Mouse (Mus musculus): ENCODE measurements around the gene Arl15.

DNA sequence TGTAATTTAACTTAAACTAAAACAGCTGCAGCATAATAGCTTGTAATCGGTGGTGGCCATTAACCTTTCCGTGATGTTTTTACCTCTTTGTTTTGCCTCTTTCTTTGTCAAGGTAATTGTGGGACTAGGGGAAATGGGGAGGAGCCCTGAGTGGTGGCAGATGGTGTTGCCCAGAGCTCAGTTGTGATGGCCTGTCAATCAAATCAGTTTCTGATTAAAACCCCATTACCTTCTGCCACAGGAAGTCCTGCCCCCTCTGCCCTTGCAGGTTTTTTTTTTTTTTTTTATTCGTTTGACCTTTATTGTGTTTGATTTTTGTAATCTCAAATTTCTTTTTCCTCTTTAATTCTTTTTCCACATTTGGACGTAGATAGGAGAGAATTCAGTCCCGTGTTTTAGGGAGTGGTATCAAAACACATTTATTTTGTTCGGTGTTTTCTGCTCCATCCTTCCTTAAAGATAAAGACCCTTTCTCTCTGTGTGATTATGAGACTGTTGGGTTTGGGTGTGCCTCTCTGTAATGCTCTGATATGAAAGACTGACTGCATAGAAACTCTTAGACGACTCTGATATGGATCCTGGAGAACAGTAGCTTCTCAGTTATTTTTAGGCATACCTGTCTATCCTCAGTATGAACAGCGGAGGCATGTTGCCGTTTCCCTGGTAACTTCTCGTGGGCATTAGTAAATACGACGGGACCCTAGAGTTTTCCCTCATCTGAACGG lies 64.5 kb downstream of the Arl15 start:
- TF ChIP-seq CTCF (IDR thresholded peaks at IDR 0.05) (no peak), EP300 (IDR thresholded peaks at IDR 0.05) (no peak)
